Mouse (Mus musculus) left cerebral cortex, adult 2 months (tissue): ENCODE data around the gene Pmpca. TPM values are rescaled to one million over a fixed set of nuclear protein-coding genes. Genes with fewer than 3 reads are reported as not detected.
"Not testable (repeated sequence)": the region's sequence is repeated elsewhere in the genome, so short reads cannot be mapped to it uniquely, and the experiment has no call there.

ENCODE experiments used
- DNase-seq, 2 experiments: peaks; one replicate each; pipeline ENCODE4 v3.0.0; 2021 to 2022; ENCODE audit warnings: low spot score in 2 of 2, mixed read lengths in 1 of 2; ENCODE audit errors: extremely low spot score in 1 of 2
- H3K27ac ChIP-seq: fragments of 200-600 bp; 2 replicates; pipeline ENCODE4 v1.8.1; 2022
- H3K4me3 ChIP-seq: fragments of 200-600 bp; 2 replicates; pipeline ENCODE4 v1.8.1; 2022
- CTCF ChIP-seq: fragments of 200-600 bp; IDR thresholded peaks from 2 replicates; pipeline ENCODE4 v1.8.1; 2022; ENCODE audit warnings: antibody characterized with exemption, mild to moderate bottlenecking, moderate library complexity
- intact Hi-C: fragments of 180-260 bp; cut with DNase I; formaldehyde crosslinking; loops from one replicate; pipeline ENCODE4 v1.15.1; 2025
- total RNA-seq, 2 experiments: library from RNA; stranded (reverse); gene quantifications; 2 replicates each; pipeline ENCODE4 v1.2.3; 2021

Gene Pmpca
- total RNA-seq, 2 experiments from 2014 or later = 93.6 to 94.4 TPM

DNA sequence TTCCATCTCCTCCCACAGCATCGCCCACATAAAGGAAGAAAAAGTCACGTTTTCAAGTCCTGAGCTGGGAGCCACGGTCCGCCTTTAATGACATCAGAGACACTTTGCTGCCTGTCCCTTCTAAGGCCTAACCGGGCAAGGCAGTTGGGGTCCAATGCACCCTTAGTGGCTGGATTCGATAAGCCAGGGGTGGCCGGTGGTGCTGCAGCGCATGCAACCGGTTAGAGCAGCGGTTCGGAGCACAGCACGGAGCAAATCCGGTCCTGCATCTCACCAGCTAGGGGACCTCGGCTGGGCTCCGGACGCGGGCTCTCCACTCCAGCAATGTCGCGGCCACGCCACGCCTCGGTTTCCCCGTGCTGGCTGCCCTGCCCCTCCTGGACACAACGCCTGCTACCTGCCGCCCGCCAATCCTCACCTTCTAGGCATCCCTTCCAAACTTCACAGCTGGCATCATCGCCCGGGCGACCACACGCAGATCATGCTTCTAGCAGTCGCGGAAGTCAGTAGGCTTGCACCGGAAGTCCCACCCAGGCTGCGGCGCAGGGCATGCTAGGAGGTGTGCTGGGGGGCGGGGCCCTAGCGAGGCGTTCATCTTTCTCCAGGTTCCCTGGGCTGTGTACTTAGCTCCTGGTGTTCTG is 8.9 kb upstream of the Pmpca start, which contains the start of gene Snapc4:
Snapc4 (minus strand) TSS at position 523 of the 641 bp plus-strand sequence.
- H3K4me3 ChIP-seq = peak within 1 kb of the TSS; percentile 88
- peak within 1 kb of the TSS; percentile 78 for H3K27ac ChIP-seq
- TF ChIP-seq CTCF = no peak
- DNase-seq = peak; percentile 81 to 85
- intact Hi-C loops = loop anchor here (1.0 to 2.0 kb wide), 2 partner anchors 9 to 79 kb away; partner anchors contain the start of genes Entr1 and Pmpca

DNA sequence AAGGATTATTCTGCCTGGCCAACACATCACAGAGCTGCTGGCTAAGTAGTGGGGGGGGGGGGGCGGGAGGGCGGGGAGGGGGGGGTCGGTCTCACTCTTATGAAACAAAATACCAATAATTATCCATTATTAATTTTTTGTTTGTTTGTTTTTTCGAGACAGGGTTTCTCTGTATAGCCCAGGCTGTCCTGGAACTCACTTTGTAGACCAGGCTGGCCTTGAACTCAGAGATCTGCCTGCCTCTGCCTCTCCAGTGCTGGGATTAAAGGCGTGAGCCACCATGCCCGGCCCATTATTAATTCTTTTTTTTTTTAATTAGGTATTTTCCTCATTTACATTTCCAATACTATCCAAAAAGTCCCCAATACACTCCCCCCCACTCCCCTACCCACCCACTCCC is 8.3 kb upstream of the Pmpca start:
- not testable (repeated sequence) for DNase-seq, H3K27ac ChIP-seq
- intact Hi-C loops = loop anchor here (1.0 to 2.0 kb wide), 2 partner anchors 8 to 80 kb away; partner anchors contain the start of genes Entr1 and Pmpca
- H3K4me3 ChIP-seq = peak overlapping the region; percentile 88

DNA sequence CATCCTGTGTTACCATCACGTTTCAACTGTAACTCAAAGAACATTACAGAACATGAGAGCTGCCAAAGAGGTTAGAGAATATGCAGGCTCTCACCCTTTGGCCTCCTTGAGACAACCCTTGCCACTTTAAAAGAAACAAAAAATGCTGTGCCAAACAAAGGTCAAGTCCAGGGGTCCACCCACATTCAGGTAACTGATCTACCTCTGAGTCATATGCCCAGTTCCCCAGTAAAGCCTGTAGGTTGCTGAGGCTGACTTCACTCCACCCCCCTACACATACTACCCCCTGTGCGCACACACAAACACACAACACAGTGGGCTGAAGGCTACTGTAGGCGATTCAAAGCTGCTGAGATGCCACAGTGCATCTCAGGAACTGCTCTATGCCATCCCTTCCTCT is 1.4 kb upstream of the Pmpca start:
- DNase-seq = no peak
- intact Hi-C loops = loop anchor here (5.0 kb wide), 1 partner anchor 70 kb away; the partner anchor contains the start of gene Gpsm1

DNA sequence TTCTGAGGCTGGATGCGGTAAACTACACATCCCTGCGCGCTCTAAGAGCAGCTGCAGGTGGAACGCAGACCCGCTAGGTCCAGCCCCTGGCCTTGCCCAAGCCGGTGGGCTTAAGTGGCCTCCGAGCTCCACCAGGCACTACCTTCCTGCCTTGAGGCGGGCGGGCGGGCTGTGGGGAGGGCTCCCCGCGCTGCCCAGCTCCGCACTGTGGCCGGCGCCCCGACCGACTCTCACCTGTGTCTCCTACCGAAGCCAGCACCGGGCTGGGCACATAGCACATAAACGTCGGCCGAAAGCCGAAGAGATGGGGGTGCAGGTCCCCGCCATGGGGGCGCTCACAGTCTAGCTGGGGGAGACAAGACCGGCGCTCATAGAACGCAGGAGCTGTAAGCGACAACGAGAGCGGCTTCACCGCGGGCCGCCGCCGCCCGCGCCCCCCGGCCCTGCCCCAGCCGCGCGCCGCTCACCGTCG is 421 bp upstream of the Pmpca start:
- intact Hi-C loops = loop anchor here (1.0 to 5.0 kb wide), 2 partner anchors 8 to 71 kb away; partner anchors contain the start of genes Gpsm1 and Snapc4
- no peak for TF ChIP-seq CTCF
- peak in 1 of 2 experiments; percentile 47 for DNase-seq
- H3K27ac ChIP-seq = peak overlapping the region; percentile 69
- H3K4me3 ChIP-seq = peak overlapping the region; percentile 94

More for the DNA sequence above, 1.4 kb upstream of the Pmpca start:
- H3K4me3 ChIP-seq = no peak overlapping the region
- H3K27ac ChIP-seq = no peak overlapping the region
- TF ChIP-seq CTCF = no peak

DNA sequence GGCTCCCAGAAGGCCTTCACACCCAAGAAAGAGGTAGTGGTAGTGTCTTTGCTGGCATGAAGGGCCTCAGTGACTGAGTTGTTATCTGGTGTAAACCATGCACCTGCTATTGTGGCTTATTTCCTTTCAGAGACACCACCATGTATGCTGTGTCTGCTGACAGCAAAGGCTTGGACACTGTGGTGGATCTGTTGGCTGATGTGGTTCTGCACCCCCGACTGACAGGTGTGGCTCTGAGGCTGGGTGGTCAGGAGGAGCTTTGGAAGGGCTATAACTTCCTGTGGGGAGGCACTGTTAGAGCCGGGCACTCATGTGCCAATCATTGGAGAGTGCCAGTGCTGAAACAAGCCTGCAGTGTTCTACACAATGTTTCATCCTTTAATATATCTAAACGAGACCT is 1.8 kb downstream of the Pmpca start:
- TF ChIP-seq CTCF = no peak
- Histone ChIP-seq H3K27ac (no peak overlapping the region), H3K4me3 (no peak overlapping the region)
- DNase-seq = no peak
- intact Hi-C loops = no loop called here

DNA sequence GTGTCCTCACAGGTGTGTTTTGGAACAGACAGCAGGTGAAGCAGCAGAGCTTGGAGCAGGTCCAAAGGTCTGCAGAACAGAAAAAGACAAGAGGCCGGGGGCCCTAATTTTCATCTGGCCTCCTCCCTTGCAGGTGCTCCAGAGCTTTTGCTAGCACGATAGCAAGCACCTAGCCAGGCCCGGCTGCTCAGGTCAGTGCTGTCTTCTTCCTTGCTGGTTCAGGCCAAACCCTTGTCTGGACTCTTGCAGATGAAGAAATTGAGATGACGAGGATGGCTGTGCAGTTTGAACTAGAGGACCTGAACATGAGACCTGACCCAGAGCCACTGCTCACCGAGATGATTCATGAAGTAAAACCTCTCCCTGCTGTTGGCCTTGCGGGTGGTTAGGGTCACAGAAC is 2.5 kb downstream of the Pmpca start:
- no peak overlapping the region for H3K27ac ChIP-seq
- intact Hi-C loops = no loop called here
- TF ChIP-seq CTCF = no peak
- no peak for DNase-seq
- H3K4me3 ChIP-seq = no peak overlapping the region

DNA sequence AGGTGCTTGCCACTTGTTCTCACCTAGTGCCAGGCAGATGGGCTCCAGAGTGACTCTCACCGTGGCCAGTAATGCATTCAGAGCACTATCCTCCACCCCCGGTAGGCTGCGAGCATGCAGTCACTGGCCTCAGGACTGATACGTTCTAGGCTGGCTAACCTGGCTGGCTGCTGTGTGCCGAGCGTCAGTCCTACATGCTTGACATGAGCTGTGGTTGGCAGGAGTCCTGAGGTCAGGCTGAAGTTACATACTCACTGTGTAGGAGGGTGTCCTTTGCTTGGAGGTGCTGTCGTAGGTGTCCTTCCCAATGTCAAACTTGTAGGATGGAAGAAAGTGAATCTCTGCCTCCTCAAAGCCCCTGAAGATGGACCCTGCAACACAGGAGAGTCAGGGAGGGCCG is 9.8 kb downstream of the Pmpca start:
- DNase-seq = no peak
- intact Hi-C loops = no loop called here
- TF ChIP-seq CTCF = no peak

DNA sequence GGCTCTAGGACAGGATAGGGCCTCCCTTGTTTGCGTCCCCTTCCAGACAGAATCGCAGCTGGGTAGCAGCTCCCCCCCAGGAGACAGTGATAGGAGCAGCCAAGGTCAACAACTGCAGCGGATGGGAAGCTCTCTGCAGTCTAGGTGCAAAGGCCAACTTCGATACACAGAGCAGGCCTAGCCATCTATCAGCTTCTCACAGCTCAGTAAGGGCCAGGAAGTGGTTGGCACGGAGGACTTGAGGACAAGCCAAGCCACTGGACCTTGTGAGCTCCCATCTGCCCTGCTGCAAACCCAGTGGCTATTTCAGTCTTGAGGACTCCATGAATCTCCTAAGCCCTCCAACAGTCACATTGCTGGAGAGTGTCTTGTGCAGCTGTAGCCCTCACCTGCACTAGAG is 10.5 kb downstream of the Pmpca start:
- H3K27ac ChIP-seq = no peak overlapping the region
- intact Hi-C loops = no loop called here

More for the DNA sequence above, 9.8 kb downstream of the Pmpca start:
- no peak overlapping the region; the same call in 1 of the 2 replicates for H3K27ac ChIP-seq
- no peak overlapping the region for H3K4me3 ChIP-seq

DNA sequence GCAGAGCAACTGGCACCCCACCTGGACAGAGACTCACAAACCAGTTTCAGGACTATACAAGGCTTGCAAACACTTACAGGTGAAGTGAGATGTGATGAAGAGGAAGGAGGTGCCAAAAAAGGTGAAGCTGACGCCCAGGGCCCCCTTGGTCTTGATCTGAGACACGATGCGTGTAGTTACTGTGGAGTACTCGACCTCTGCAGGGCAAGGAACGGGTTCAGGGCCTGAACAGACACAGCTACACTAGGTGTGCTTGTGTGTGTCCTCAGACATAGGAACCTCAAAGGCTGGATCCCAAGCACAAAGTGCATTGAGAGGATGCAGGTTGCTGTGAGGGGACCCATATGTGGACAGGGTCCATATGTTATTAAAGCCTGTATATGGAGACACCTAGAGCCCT is 11.2 kb downstream of the Pmpca start:
- no peak for TF ChIP-seq CTCF
- H3K4me3 ChIP-seq = no peak overlapping the region
- no peak for DNase-seq
- H3K27ac ChIP-seq = no peak overlapping the region
- intact Hi-C loops = no loop called here

More for the DNA sequence above, 10.5 kb downstream of the Pmpca start:
- no peak overlapping the region for H3K4me3 ChIP-seq
- TF ChIP-seq CTCF = no peak
- DNase-seq = no peak

DNA sequence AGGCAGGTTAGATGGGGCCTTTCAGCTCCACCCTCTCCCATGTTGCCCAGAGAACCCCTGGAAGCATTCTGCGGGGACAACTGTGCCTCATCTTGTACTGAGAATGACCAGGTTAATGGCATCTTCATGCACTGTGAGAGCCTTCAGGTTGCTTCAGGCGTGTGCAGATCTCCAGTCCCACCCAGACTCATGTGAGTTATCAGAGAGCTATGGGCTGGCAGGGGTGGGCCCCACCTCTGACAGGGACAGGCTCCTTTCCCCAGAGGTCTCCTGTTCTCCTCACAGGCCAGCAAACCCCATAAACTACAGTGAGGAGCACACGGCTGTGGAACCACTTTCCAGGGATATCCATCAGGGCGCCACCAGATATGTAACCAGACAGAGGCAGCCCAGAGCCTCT is 11.9 kb downstream of the Pmpca start:
- Histone ChIP-seq H3K27ac (no peak overlapping the region), H3K4me3 (no peak overlapping the region)
- DNase-seq = no peak
- intact Hi-C loops = no loop called here
- no peak for TF ChIP-seq CTCF

DNA sequence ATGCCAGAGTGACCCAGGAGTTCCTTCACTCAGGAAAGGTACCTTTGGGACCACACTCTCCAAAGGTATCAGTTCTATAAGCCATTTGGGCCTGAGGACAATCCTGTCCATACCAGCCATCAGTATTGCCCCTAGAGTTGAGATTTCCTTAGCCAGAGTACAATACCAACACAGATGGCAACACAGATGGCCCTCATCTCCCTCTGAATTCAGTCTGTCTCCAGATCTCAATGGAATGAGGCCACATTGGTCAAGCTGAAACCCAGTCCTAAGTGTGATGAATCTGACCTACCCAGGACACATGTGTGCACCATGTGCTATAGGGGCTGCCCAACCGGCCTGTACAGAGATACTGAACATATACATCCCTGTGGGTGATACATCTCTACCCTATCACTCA is 13.1 kb downstream of the Pmpca start:
- no peak for TF ChIP-seq CTCF
- DNase-seq = no peak
- intact Hi-C loops = no loop called here
- Histone ChIP-seq H3K4me3 (no peak overlapping the region), H3K27ac (no peak overlapping the region)

DNA sequence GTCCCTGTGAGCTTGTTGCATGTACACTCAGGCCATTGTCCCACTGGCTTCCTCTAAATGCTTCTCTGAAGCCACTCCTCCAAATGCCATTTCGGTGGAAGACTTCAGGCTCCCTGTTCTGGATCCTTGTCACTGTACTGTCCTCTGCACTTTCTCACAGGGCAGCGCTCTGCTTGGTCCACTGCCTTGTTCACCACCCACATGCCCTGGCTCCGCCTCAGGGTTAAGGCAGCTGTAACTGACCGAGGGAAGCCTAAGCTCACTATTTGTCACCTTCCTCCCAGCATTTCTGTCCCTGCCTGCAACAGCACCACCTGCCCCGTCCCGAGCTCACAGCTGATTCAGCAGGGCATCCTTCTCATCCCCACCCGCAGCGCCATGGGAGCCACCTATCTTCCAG is 14.2 kb downstream of the Pmpca start:
- no peak overlapping the region for H3K27ac ChIP-seq
- TF ChIP-seq CTCF = no peak
- no peak overlapping the region for H3K4me3 ChIP-seq
- intact Hi-C loops = no loop called here
- no peak for DNase-seq
